ENCODE assay signal across 31 mouse cellular contexts in genomic region chr5:111687370-111687769, GRCm38 (mm10). TPM values are rescaled to one million over a fixed set of nuclear protein-coding genes. Genes with fewer than 3 reads are reported as not detected.
"Had no signal": no experiment of that assay in that cellular context is flagged by ENCODE, and none has a peak within 500 bp of the region (broad histone marks: within the 10 kb centered on the region; RNA-seq: fewer than 3 reads in every experiment).

No protein-coding gene starts in this region.

- H3K9me3 ChIP-seq: limb, embryonic 10.5 days; limb, embryonic 13.5 days; liver, embryonic 12.5 days; liver, embryonic 15.5 days; lung, embryonic 15.5 days; megakaryocyte, embryonic 14.5 days; midbrain, embryonic 10.5 days; midbrain, embryonic 13.5 days had no signal

- DNase-seq: kidney, adult 11 months; kidney, adult 8-10 months; kidney, postnatal 14 days; kidney, postnatal 4 days; layer of hippocampus, adult 9-11 months; liver; lung, adult 18-20 months; lung, postnatal 10 days; lung, postnatal 36 days had no signal

- H3K9ac ChIP-seq: limb, embryonic 13.5 days; liver, embryonic 12.5 days; liver, embryonic 15.5 days; lung, embryonic 15.5 days; midbrain, embryonic 13.5 days had no signal

- H3K27ac ChIP-seq: layer of hippocampus, adult 2 months; limb, embryonic 10.5 days; limb, embryonic 13.5 days; liver, embryonic 12.5 days; liver, embryonic 15.5 days; lung, embryonic 15.5 days; midbrain, embryonic 10.5 days; midbrain, embryonic 13.5 days had no signal

- H3K4me1 ChIP-seq: liver, embryonic 12.5 days; liver, embryonic 15.5 days; lung, embryonic 15.5 days had no signal

- H3K36me3 ChIP-seq: limb, embryonic 10.5 days; limb, embryonic 13.5 days; liver, embryonic 12.5 days; liver, embryonic 15.5 days; lung, embryonic 15.5 days; midbrain, embryonic 10.5 days; midbrain, embryonic 13.5 days had no signal

- H3K4me2 ChIP-seq: limb, embryonic 13.5 days; liver, embryonic 12.5 days; liver, embryonic 15.5 days; lung, embryonic 15.5 days; midbrain, embryonic 13.5 days had no signal

- H3K27me3 ChIP-seq: liver, embryonic 15.5 days; lung, embryonic 15.5 days; midbrain, embryonic 13.5 days had no signal

- H3K4me3 ChIP-seq: layer of hippocampus, adult 2 months; limb, embryonic 10.5 days; limb, embryonic 13.5 days; liver, embryonic 12.5 days; liver, embryonic 15.5 days; lung, embryonic 15.5 days; megakaryocyte, embryonic 14.5 days; midbrain, embryonic 10.5 days; midbrain, embryonic 13.5 days; myocyte had no signal

- ATAC-seq: liver, embryonic 12.5 days; midbrain, embryonic 13.5 days; midbrain, embryonic 16.5 days had no signal

RNA-seq across cellular contexts. Expression of gene Gm26897, which starts 46.4 kb away (rescaled TPM):
- total RNA-seq: layer of hippocampus, adult 2 months; layer of hippocampus, postnatal 25 days; left cerebral cortex, adult 18-20 months; left cerebral cortex, postnatal 25 days; monocyte, adult 5-6 weeks had no signal
- polyA plus RNA-seq: kidney, embryonic 16.5 days; limb, embryonic 10.5 days; limb, embryonic 13.5 days; liver, embryonic 12.5 days; liver, embryonic 15.5 days; lung, embryonic 15.5 days; midbrain, embryonic 10.5 days; midbrain, embryonic 13.5 days; midbrain, embryonic 16.5 days; myocyte; neural tube, embryonic 11.5 days; neural tube, embryonic 14.5 days; small intestine, adult 2 months; spleen, adult 2 months; stomach, embryonic 16.5 days; testis, adult 2 months had no signal
